Mouse (Mus musculus): ENCODE measurements at regions not wholly inside any gene's neighbourhood (a gene's known extent, or its start where the extent isn't known, plus 50 kb on each side); places are given as distances from the start of the nearest gene placed in this dataset.

DNA sequence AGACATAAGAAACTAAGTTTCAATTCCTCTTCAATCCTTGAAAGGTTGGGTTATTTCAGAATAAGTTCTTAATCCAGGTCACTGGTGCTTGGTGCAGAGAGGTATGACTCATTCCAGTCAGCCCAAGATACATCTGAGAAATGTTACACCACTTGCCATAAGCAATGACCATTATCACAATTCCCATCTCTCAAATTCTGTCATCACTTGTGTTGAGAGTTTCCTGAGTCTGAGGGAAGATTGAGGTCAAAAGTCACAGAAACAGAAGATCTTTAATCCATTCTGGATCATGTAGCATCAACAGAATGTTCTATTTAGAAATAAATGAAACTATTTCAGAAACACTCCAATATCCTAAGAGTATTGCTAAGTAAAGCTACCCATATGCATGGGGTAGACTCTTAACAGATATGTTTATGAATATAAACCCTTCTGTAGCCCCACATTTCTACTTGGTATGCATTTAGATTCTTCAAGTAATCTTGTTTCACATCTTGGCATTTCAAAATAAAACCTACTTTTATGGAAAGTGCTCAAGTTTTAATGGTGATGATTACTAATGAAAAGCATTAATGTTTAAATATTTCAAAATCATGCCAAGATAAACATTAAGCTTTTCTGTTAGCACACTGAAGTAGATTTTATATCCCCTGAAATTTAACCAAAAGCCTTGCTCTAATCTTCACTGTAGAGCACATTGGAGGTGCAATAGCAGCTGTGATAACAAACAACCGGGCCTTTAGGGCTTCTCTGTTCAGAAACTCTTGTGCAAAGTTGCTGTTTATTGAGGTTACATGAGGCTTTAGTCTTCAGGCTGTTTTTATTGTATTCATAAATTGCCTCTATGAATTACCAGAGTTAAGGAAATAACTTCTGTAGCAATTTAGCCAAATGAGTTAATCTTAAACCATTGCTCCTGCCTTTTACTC, 701.2 kb upstream of the Impad1 start:
- Histone ChIP-seq H3K4me1 (ENCODE audit: insufficient read depth, low read length) (no peaks in the 10 kb centered on the region), H3K36me3 (ENCODE audit: insufficient read depth, low read length) (no peaks in the 10 kb centered on the region), H3K27me3 (ENCODE audit: insufficient read depth, low read length) (no peaks in the 10 kb centered on the region), H3K9me3 (ENCODE audit: low read length) (no peaks in the 10 kb centered on the region), H3K4me2 (ENCODE audit: low read depth, low read length, poor library complexity, severe bottlenecking) (no peak overlapping the region), H3K4me3 (ENCODE audit: low read depth, low read length) (no peak overlapping the region), H3K9ac (replicated peaks; ENCODE audit: low read length, poor library complexity, severe bottlenecking) (no peak overlapping the region), H3K27ac (ENCODE audit: low read depth, low read length) (no peak overlapping the region)
- DNase-seq (ENCODE audit: low spot score): no peak
- TF ChIP-seq CTCF (IDR thresholded peaks at IDR 0.05): no peak
- 96% methylated on average over 1 of the region's 1 CpGs for WGBS
- no peak for ATAC-seq (ENCODE audit: low FRiP score)

DNA sequence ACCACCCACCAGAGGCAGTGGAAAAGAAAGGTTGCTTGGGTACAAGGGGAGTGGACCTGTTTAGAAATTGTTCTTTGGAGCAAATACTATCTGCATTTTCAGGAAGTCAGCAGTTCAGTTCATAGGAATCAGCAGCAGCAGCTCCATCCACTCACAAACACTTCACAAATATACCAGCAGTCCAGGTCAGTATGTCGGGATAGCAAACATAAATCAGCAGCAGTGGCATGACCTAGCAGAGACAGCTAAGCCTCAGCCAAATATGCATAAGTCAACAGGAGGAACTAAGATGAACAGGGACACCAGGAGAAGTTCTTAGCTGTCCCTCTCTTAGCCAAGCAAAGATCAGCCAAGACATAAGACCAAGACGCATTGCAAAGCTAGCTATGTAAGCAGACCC, 693.6 kb upstream of the Impad1 start:
- H3K27me3 ChIP-seq (ENCODE audit: insufficient read depth, low read length): no peaks in the 10 kb centered on the region
- H3K4me1 ChIP-seq (ENCODE audit: insufficient read depth, low read length): no peaks in the 10 kb centered on the region
- no peaks in the 10 kb centered on the region for H3K36me3 ChIP-seq (ENCODE audit: insufficient read depth, low read length)
- DNase-seq (ENCODE audit: low spot score) (no peak), ATAC-seq (ENCODE audit: low FRiP score) (no peak)
- H3K9me3 ChIP-seq (ENCODE audit: low read length): no peaks in the 10 kb centered on the region
- WGBS: 90% methylated on average over 2 of the region's 2 CpGs
- H3K27ac ChIP-seq (ENCODE audit: low read depth, low read length): no peak overlapping the region
- H3K4me2 ChIP-seq (ENCODE audit: low read depth, low read length, poor library complexity, severe bottlenecking): no peak overlapping the region
- TF ChIP-seq CTCF (IDR thresholded peaks at IDR 0.05): no peak
- H3K4me3 ChIP-seq (ENCODE audit: low read depth, low read length): no peak overlapping the region
- H3K9ac ChIP-seq (replicated peaks; ENCODE audit: low read length, poor library complexity, severe bottlenecking): no peak overlapping the region

DNA sequence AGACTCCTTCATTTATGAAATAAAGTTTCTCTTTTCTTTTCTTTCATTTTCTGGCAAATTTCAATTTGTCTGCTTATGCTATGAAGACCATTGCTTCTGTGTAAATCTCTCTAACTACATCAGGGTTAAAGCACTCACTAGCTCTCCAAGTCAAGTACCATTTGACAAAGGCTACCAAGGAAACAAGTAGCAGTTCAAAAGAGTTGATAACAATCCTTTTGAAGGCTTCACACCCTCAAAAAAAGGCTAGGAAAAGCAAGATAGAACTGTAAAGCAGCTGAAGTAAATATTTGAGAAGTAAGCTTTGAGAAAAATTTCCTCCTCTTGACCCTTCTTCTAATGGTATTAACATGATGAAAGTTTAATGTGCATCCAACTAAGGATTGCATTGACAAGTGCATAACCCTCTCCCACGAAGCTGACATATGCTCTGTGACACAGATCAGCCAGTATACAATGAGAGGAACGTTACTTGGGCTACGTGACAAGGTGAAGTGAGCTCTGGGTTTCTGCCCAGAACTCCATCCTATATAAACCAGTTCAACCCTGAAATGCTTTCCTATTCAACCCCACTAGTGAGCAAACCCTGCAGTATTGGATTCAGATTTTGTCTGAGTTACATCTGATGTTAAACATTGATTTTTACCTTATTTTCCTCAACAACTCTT, 678.9 kb upstream of the Impad1 start:
- Histone ChIP-seq H3K9ac (replicated peaks; ENCODE audit: low read length, poor library complexity, severe bottlenecking) (no peak overlapping the region), H3K4me3 (ENCODE audit: low read depth, low read length) (no peak overlapping the region), H3K27me3 (ENCODE audit: insufficient read depth, low read length) (no peaks in the 10 kb centered on the region), H3K4me2 (ENCODE audit: low read depth, low read length, poor library complexity, severe bottlenecking) (no peak overlapping the region), H3K36me3 (ENCODE audit: insufficient read depth, low read length) (no peaks in the 10 kb centered on the region), H3K9me3 (ENCODE audit: low read length) (no peaks in the 10 kb centered on the region), H3K27ac (ENCODE audit: low read depth, low read length) (no peak overlapping the region), H3K4me1 (ENCODE audit: insufficient read depth, low read length) (no peaks in the 10 kb centered on the region)
- DNase-seq (ENCODE audit: low spot score): peak; percentile 2
- no peak for ATAC-seq (ENCODE audit: low FRiP score)
- 60% methylated on average over 3 of the region's 3 CpGs for WGBS
- no peak for TF ChIP-seq CTCF (IDR thresholded peaks at IDR 0.05)

DNA sequence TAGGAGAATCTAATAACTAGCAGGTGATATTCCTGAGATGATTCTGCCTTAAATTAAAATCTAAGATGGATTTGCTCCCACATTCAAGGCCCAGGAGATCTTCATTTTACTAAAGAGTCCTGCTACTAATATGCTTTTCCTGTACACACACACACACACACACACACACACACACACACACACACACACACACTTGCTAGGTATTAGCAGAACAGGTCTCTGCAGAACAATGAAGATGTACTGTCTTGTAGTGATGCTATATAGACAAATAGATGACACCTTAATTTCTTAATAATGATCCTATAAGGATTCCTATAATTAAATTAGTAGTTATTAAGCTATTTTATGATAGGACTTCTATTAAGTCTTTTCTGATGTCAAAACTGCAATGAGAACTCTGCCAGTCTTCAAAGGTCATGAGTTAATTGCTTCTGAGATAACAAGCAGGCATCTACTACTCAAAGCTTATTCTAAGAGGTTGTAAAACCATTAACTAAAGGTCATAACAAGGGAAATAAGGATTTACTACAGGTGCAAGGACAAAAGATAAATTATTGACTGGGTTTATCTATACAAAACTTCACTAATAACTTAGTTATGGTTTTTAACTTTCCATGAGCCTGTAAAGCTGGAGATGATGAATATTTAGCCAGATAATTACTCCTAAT, 666.0 kb upstream of the Impad1 start:
- no peaks in the 10 kb centered on the region for H3K9me3 ChIP-seq (ENCODE audit: low read length)
- H3K27me3 ChIP-seq (ENCODE audit: insufficient read depth, low read length): no peaks in the 10 kb centered on the region
- TF ChIP-seq CTCF (IDR thresholded peaks at IDR 0.05): no peak
- no peak overlapping the region for H3K4me2 ChIP-seq (ENCODE audit: low read depth, low read length, poor library complexity, severe bottlenecking)
- no peak overlapping the region for H3K9ac ChIP-seq (replicated peaks; ENCODE audit: low read length, poor library complexity, severe bottlenecking)
- no peak for DNase-seq (ENCODE audit: low spot score)
- no peak overlapping the region for H3K4me3 ChIP-seq (ENCODE audit: low read depth, low read length)
- H3K27ac ChIP-seq (ENCODE audit: low read depth, low read length): no peak overlapping the region
- no peaks in the 10 kb centered on the region for H3K36me3 ChIP-seq (ENCODE audit: insufficient read depth, low read length)
- ATAC-seq (ENCODE audit: low FRiP score): no peak
- no peaks in the 10 kb centered on the region for H3K4me1 ChIP-seq (ENCODE audit: insufficient read depth, low read length)

DNA sequence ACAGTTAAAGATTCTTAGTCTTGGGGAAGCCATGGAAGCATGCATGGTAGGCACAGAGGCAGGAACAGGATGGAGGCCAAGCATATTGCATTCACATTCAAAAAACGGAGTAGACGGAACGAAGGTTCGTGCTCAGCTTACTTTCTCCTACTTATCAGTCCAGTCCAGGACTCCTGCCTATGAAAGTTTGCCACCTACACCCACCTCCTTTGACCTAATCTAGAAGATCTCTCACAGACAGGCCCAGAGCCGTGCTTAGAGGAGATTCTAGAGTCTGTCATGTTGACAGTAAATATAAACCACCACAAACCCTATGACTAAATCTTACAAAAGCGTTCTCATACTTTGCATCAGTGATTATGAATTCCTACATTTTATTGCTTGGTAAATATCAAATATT, 657.3 kb upstream of the Impad1 start:
- TF ChIP-seq CTCF (IDR thresholded peaks at IDR 0.05): no peak
- WGBS: 90% methylated on average over 6 of the region's 6 CpGs
- H3K4me1 ChIP-seq (ENCODE audit: insufficient read depth, low read length): no peaks in the 10 kb centered on the region
- H3K4me2 ChIP-seq (ENCODE audit: low read depth, low read length, poor library complexity, severe bottlenecking): no peak overlapping the region
- no peak overlapping the region for H3K9ac ChIP-seq (replicated peaks; ENCODE audit: low read length, poor library complexity, severe bottlenecking)
- no peaks in the 10 kb centered on the region for H3K9me3 ChIP-seq (ENCODE audit: low read length)
- no peaks in the 10 kb centered on the region for H3K36me3 ChIP-seq (ENCODE audit: insufficient read depth, low read length)
- no peak overlapping the region for H3K27ac ChIP-seq (ENCODE audit: low read depth, low read length)
- no peaks in the 10 kb centered on the region for H3K27me3 ChIP-seq (ENCODE audit: insufficient read depth, low read length)
- no peak for ATAC-seq (ENCODE audit: low FRiP score)
- no peak overlapping the region for H3K4me3 ChIP-seq (ENCODE audit: low read depth, low read length)
- no peak for DNase-seq (ENCODE audit: low spot score)
